Comparison of ENCODE assay signal across 26 mouse cellular contexts in the genomic region with DNA sequence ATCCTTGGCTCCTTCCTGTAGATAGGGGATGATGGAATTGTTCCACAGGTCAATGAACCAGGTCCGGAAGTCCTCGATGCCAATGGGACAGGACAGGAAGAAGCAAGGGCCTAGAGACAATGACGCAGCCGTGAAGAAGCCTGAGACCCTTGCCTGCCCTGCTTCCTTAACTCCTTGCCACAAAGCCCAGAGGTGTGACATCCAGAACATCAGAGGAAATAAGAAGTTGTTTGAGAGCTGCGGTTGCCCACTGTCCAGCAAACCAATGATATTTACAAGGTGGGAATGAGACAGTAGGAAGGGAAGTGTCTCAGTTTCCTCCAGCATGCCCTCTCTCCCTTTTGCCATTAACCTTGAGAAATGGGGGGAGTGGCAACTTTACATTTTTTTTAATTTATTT.
"Had no signal": no experiment of that assay in that cellular context is flagged by ENCODE, and none has a peak within 500 bp of the region (broad histone marks: within the 10 kb centered on the region; RNA-seq: fewer than 3 reads in every experiment).

No protein-coding gene starts in this region.

- H3K9me3 ChIP-seq: embryonic facial prominence, embryonic 10.5 days; embryonic facial prominence, embryonic 12.5 days; embryonic facial prominence, embryonic 13.5 days; embryonic facial prominence, embryonic 15.5 days; forebrain, embryonic 10.5 days; forebrain, embryonic 12.5 days; forebrain, embryonic 13.5 days; forebrain, embryonic 15.5 days had no signal

- H3K27me3 ChIP-seq: embryonic facial prominence, embryonic 12.5 days; embryonic facial prominence, embryonic 13.5 days; embryonic facial prominence, embryonic 15.5 days; forebrain, embryonic 12.5 days; forebrain, embryonic 13.5 days; forebrain, embryonic 15.5 days had no signal

- H3K4me3 ChIP-seq: embryonic facial prominence, embryonic 10.5 days; embryonic facial prominence, embryonic 12.5 days; embryonic facial prominence, embryonic 13.5 days; embryonic facial prominence, embryonic 15.5 days; erythroblast, embryonic 14.5 days; forebrain, embryonic 10.5 days; forebrain, embryonic 12.5 days; forebrain, embryonic 13.5 days; forebrain, embryonic 15.5 days; gastrocnemius, adult 2 months; heart, adult 2 months had no signal

- DNase-seq: cerebellum, adult 2 months; cerebellum, adult 8-10 months; cerebellum, adult 9-10 months; cerebellum, adult 9-11 months; cerebellum, postnatal 10 days; cerebellum, postnatal 14 days; cerebellum, postnatal 25 days; cerebellum, postnatal 36 days; embryo, embryonic 11 days; forebrain, postnatal 0 days; gastrocnemius, adult 2 months; gastrocnemius, postnatal 10 days; gastrocnemius, postnatal 14 days; gastrocnemius, postnatal 25 days; gastrocnemius, postnatal 36 days; heart, adult 18-20 months; heart, adult 2 months had no signal

- H3K27ac ChIP-seq: embryonic facial prominence, embryonic 10.5 days; embryonic facial prominence, embryonic 12.5 days; embryonic facial prominence, embryonic 13.5 days; embryonic facial prominence, embryonic 15.5 days; forebrain, embryonic 10.5 days; forebrain, embryonic 12.5 days; forebrain, embryonic 13.5 days; forebrain, embryonic 15.5 days; gastrocnemius, adult 2 months; heart, adult 2 months had no signal

- H3K4me1 ChIP-seq: embryonic facial prominence, embryonic 10.5 days; embryonic facial prominence, embryonic 12.5 days; embryonic facial prominence, embryonic 13.5 days; embryonic facial prominence, embryonic 15.5 days; forebrain, embryonic 10.5 days; forebrain, embryonic 12.5 days; forebrain, embryonic 13.5 days; forebrain, embryonic 15.5 days had no signal
